Mouse (Mus musculus): Measurements from ENCODE around the gene Gm42372.

Gm42372 gene

DNA sequence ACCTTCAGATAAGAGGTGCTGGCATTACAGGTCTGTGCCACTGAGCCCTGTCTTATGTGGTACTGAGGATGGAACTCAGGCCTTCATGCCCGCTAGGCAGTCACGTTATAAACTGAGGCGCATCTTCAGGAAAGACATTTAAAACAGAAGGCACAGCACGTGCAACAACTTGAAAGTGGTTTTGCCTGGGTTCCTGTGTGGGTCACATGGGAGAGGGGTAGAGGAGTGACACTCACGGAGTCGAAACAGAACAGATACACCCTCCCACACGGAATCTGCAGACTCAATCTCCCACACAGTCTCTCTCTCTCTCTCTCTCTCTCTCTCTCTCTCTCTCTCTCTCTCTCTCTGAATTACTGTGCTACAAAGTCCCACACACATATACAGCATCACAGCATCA lies 47.4 kb downstream of the Gm42372 start:
- DNase-seq (ENCODE audit: low spot score) = no peak

Data from layer of hippocampus, adult 11-12 months (tissue).